Mouse (Mus musculus): ENCODE results near the gene Prom1. TPM values are rescaled to one million over a fixed set of nuclear protein-coding genes. Genes with fewer than 3 reads are reported as not detected.

Prom1 gene
- polyA plus RNA-seq, 1 experiment from 2014 or later, result 62.7 TPM

- Histone ChIP-seq H3K9ac (no peak overlapping the region), H3K27me3 (no peaks in the 10 kb centered on the region), H3K9me3 (no peaks in the 10 kb centered on the region), H3K4me1 (peaks cover 27% of the 10 kb centered on the region), H3K36me3 (no peaks in the 10 kb centered on the region), H3K27ac (no peak overlapping the region), H3K4me2 (replicated peaks) (no peak overlapping the region), H3K4me3 (no peak overlapping the region)
- 100% methylated on average over 1 of the region's 1 CpGs for WGBS
- ATAC-seq (ENCODE audit: low FRiP score, low read depth), result no peak
Measured at GRCm38 (mm10) chr5:44075432-44075831, 26.4 kb downstream of the Prom1 start.

GRCm38 (mm10) chr5:44073634-44074033 is 28.2 kb downstream of the Prom1 start:
- ATAC-seq (ENCODE audit: low FRiP score, low read depth), result no peak
- Histone ChIP-seq H3K9ac (no peak overlapping the region), H3K27me3 (no peaks in the 10 kb centered on the region), H3K4me2 (replicated peaks) (no peak overlapping the region), H3K36me3 (no peaks in the 10 kb centered on the region), H3K27ac (no peak overlapping the region), H3K4me3 (no peak overlapping the region), H3K9me3 (no peaks in the 10 kb centered on the region), H3K4me1 (peaks cover 15% of the 10 kb centered on the region)
- 50% methylated on average over 3 of the region's 3 CpGs for WGBS

- no peak for ATAC-seq (ENCODE audit: low FRiP score, low read depth)
- Histone ChIP-seq H3K4me1 (peaks cover 10% of the 10 kb centered on the region), H3K4me3 (no peak overlapping the region), H3K4me2 (replicated peaks) (no peak overlapping the region), H3K27ac (no peak overlapping the region), H3K9me3 (no peaks in the 10 kb centered on the region), H3K36me3 (peaks cover 8% of the 10 kb centered on the region), H3K27me3 (no peaks in the 10 kb centered on the region), H3K9ac (no peak overlapping the region)
- 81% methylated on average over 7 of the region's 7 CpGs for WGBS
Measured at GRCm38 (mm10) chr5:44070529-44071133, 31.2 kb downstream of the Prom1 start.

GRCm38 (mm10) chr5:44058258-44058657 is 43.6 kb downstream of the Prom1 start:
- no peaks in the 10 kb centered on the region for H3K9me3 ChIP-seq
- 95% methylated on average over 3 of the region's 3 CpGs for WGBS
- H3K4me3 ChIP-seq, result no peak overlapping the region
- peaks cover 37% of the 10 kb centered on the region for H3K36me3 ChIP-seq
- H3K4me1 ChIP-seq, result no peaks in the 10 kb centered on the region
- ATAC-seq (ENCODE audit: low FRiP score, low read depth), result no peak
- H3K27me3 ChIP-seq, result no peaks in the 10 kb centered on the region
- no peak overlapping the region for H3K9ac ChIP-seq
- no peak overlapping the region for H3K4me2 ChIP-seq (replicated peaks)
- no peak overlapping the region for H3K27ac ChIP-seq

GRCm38 (mm10) chr5:44050213-44050612 is 51.6 kb downstream of the Prom1 start:
- Histone ChIP-seq H3K27me3 (no peaks in the 10 kb centered on the region), H3K27ac (no peak overlapping the region), H3K36me3 (peaks cover 14% of the 10 kb centered on the region), H3K4me3 (no peak overlapping the region), H3K9me3 (no peaks in the 10 kb centered on the region), H3K4me2 (replicated peaks) (no peak overlapping the region), H3K9ac (no peak overlapping the region), H3K4me1 (no peaks in the 10 kb centered on the region)
- no peak for ATAC-seq (ENCODE audit: low FRiP score, low read depth)
- 75% methylated on average over 8 of the region's 8 CpGs for WGBS

GRCm38 (mm10) chr5:44049395-44049976 is 52.3 kb downstream of the Prom1 start:
- ATAC-seq (ENCODE audit: low FRiP score, low read depth), result no peak
- Histone ChIP-seq H3K9me3 (no peaks in the 10 kb centered on the region), H3K4me3 (no peak overlapping the region), H3K27me3 (no peaks in the 10 kb centered on the region), H3K4me1 (no peaks in the 10 kb centered on the region), H3K36me3 (peaks cover 16% of the 10 kb centered on the region), H3K9ac (no peak overlapping the region), H3K27ac (no peak overlapping the region), H3K4me2 (replicated peaks) (no peak overlapping the region)
- 52% methylated on average over 6 of the region's 6 CpGs for WGBS

GRCm38 (mm10) chr5:44048568-44049363 is 53.1 kb downstream of the Prom1 start:
- no peak overlapping the region for H3K4me3 ChIP-seq
- no peaks in the 10 kb centered on the region for H3K4me1 ChIP-seq
- no peak overlapping the region for H3K4me2 ChIP-seq (replicated peaks)
- peaks cover 19% of the 10 kb centered on the region for H3K36me3 ChIP-seq
- 43% methylated on average over 5 of the region's 5 CpGs for WGBS
- no peaks in the 10 kb centered on the region for H3K9me3 ChIP-seq
- no peaks in the 10 kb centered on the region for H3K27me3 ChIP-seq
- H3K27ac ChIP-seq, result no peak overlapping the region
- ATAC-seq (ENCODE audit: low FRiP score, low read depth), result 0 out of 2 replicates have a peak, but pooled peaks have one; percentile 43
- H3K9ac ChIP-seq, result no peak overlapping the region

- no peak overlapping the region for H3K9ac ChIP-seq
- no peaks in the 10 kb centered on the region for H3K27me3 ChIP-seq
- no peaks in the 10 kb centered on the region for H3K4me1 ChIP-seq
- H3K36me3 ChIP-seq, result peaks cover 21% of the 10 kb centered on the region
- no peak overlapping the region for H3K4me3 ChIP-seq
- no peaks in the 10 kb centered on the region for H3K9me3 ChIP-seq
- no peak overlapping the region for H3K27ac ChIP-seq
- no peak overlapping the region for H3K4me2 ChIP-seq (replicated peaks)
- 60% methylated on average over 1 of the region's 1 CpGs for WGBS
- ATAC-seq (ENCODE audit: low FRiP score, low read depth), result no peak
Measured at GRCm38 (mm10) chr5:44041725-44042124, 60.1 kb downstream of the Prom1 start.

GRCm38 (mm10) chr5:44041056-44041455 is 60.8 kb downstream of the Prom1 start:
- H3K27ac ChIP-seq, result no peak overlapping the region
- H3K4me3 ChIP-seq, result no peak overlapping the region
- H3K27me3 ChIP-seq, result no peaks in the 10 kb centered on the region
- no peak for ATAC-seq (ENCODE audit: low FRiP score, low read depth)
- peaks cover 24% of the 10 kb centered on the region for H3K36me3 ChIP-seq
- H3K9me3 ChIP-seq, result no peaks in the 10 kb centered on the region
- H3K4me1 ChIP-seq, result no peaks in the 10 kb centered on the region
- WGBS, result 85% methylated on average over 3 of the region's 3 CpGs
- H3K4me2 ChIP-seq (replicated peaks), result no peak overlapping the region
- no peak overlapping the region for H3K9ac ChIP-seq

- no peaks in the 10 kb centered on the region for H3K27me3 ChIP-seq
- peaks cover 59% of the 10 kb centered on the region for H3K36me3 ChIP-seq
- no peak for ATAC-seq (ENCODE audit: low FRiP score, low read depth)
- H3K27ac ChIP-seq, result no peak overlapping the region
- no peak overlapping the region for H3K4me3 ChIP-seq
- H3K9ac ChIP-seq, result no peak overlapping the region
- H3K9me3 ChIP-seq, result no peaks in the 10 kb centered on the region
- H3K4me2 ChIP-seq (replicated peaks), result no peak overlapping the region
- H3K4me1 ChIP-seq, result no peaks in the 10 kb centered on the region
- 92% methylated on average over 9 of the region's 9 CpGs for WGBS
Measured at GRCm38 (mm10) chr5:43998295-43998989, 103.4 kb downstream of the Prom1 start.

GRCm38 (mm10) chr5:43997626-43998025 is 104.2 kb downstream of the Prom1 start:
- Histone ChIP-seq H3K9me3 (no peaks in the 10 kb centered on the region), H3K4me3 (no peak overlapping the region), H3K9ac (no peak overlapping the region), H3K4me2 (replicated peaks) (no peak overlapping the region), H3K27me3 (no peaks in the 10 kb centered on the region), H3K36me3 (peaks cover 55% of the 10 kb centered on the region), H3K4me1 (no peaks in the 10 kb centered on the region), H3K27ac (no peak overlapping the region)
- no peak for ATAC-seq (ENCODE audit: low FRiP score, low read depth)
- 90% methylated on average over 8 of the region's 8 CpGs for WGBS

GRCm38 (mm10) chr5:43996162-43996561 is 105.7 kb downstream of the Prom1 start:
- Histone ChIP-seq H3K9ac (no peak overlapping the region), H3K27ac (no peak overlapping the region), H3K4me3 (no peak overlapping the region), H3K27me3 (no peaks in the 10 kb centered on the region), H3K4me2 (replicated peaks) (no peak overlapping the region), H3K36me3 (peaks cover 40% of the 10 kb centered on the region), H3K9me3 (no peaks in the 10 kb centered on the region), H3K4me1 (no peaks in the 10 kb centered on the region)
- WGBS, result 81% methylated on average over 4 of the region's 4 CpGs
- ATAC-seq (ENCODE audit: low FRiP score, low read depth), result no peak
